Mouse (Mus musculus) liver, embryonic 14.5 days (tissue): Measurements from ENCODE around the gene Tmem235.

ENCODE experiments used
- CTCF ChIP-seq: IDR thresholded peaks from 2 replicates; pipeline ENCODE4 v1.5.1; 2016; ENCODE audit warnings: antibody characterized with exemption, low read depth, control low read depth
- EP300 ChIP-seq: IDR thresholded peaks from 2 replicates; pipeline ENCODE4 v1.6.1; 2016; ENCODE audit warnings: antibody characterized with exemption, low read depth

DNA sequence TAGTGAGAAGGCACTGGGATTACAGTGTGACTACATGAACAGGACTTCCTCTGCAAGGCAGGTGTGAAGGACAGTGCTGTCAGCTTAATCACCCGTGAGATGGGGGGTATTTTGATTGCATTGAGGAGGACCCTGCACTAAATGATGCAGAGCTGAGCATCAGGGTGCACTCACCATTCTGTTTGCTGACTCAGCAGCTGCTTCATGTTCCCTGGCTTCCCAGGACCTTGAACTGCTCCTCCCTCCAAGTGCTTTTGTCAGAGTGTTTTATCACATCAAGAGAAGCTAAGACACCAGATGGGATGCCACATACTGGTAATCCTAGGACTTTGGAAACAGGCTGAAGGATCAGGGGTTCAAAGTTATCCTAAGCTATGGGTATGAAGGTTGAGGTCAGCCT lies 4.6 kb upstream of the Tmem235 start:
- TF ChIP-seq CTCF (no peak), EP300 (no peak)
